Mouse (Mus musculus) forebrain, embryonic 10.5 days (tissue): Measurements from ENCODE around the gene Socs7. TPM values are rescaled to one million over a fixed set of nuclear protein-coding genes. Genes with fewer than 3 reads are reported as not detected.
"Not testable (repeated sequence)": the region's sequence is repeated elsewhere in the genome, so short reads cannot be mapped to it uniquely, and the experiment has no call there.

Experiments used
- DNase-seq: peaks from one replicate; pipeline ENCODE4 v3.0.0-alpha.2; 2017; ENCODE audit warnings: low spot score; ENCODE audit errors: extremely low spot score
- H3K27ac ChIP-seq: fragments of 300-500 bp; sonication (generic); 2 replicates; pipeline ENCODE4 v1.5.1; 2016; ENCODE audit warnings: mild to moderate bottlenecking
- H3K27me3 ChIP-seq: fragments of 300-500 bp; sonication (generic); 2 replicates; pipeline ENCODE4 v1.6.1; 2016; ENCODE audit warnings: mild to moderate bottlenecking; ENCODE audit not compliant: poor library complexity, severe bottlenecking
- H3K36me3 ChIP-seq: fragments of 300-500 bp; sonication (generic); replicated peaks from 2 replicates; pipeline ENCODE4 v1.6.1; 2016; ENCODE audit warnings: mild to moderate bottlenecking, moderate library complexity
- H3K4me1 ChIP-seq: fragments of 300-500 bp; sonication (generic); 2 replicates; pipeline ENCODE4 v1.6.1; 2016
- H3K4me3 ChIP-seq: fragments of 300-500 bp; sonication (generic); 2 replicates; pipeline ENCODE4 v1.5.1; 2016; ENCODE audit warnings: mild to moderate bottlenecking, moderate library complexity
- H3K9me3 ChIP-seq: fragments of 300-500 bp; sonication (generic); 2 replicates; pipeline ENCODE4 v1.6.1; 2016; ENCODE audit warnings: mild to moderate bottlenecking, moderate library complexity
- WGBS: fragments of 180-500 bp; shearing (Covaris S2); methylation state at CpG from one replicate; pipeline ENCODE4 v1.1.7; 2016; 5-methylcytosine and 5-hydroxymethylcytosine counted together
- polyA plus RNA-seq: library from polyadenylated mRNA; unstranded; fragments of >200 nt; fragmentation: Nextera tagmentation; extraction: Ambion mirVana; gene quantifications from 2 replicates; pipeline ENCODE4 v1.2.1, GENCODE M21; 2016

The Socs7 gene
- polyA plus RNA-seq, 1 experiment from 2014 or later, result 4.2 TPM

- peak overlapping the region; percentile 48 for H3K27ac ChIP-seq
- no peaks in the 10 kb centered on the region for H3K36me3 ChIP-seq
- no peaks in the 10 kb centered on the region for H3K9me3 ChIP-seq
- H3K4me3 ChIP-seq, result peak overlapping the region; percentile 11; the same call in 1 of the 2 replicates
- DNase-seq, result peak; percentile 36
- WGBS, result 14% methylated on average over 2 of the region's 2 CpGs
- H3K4me1 ChIP-seq, result peaks cover 32% of the 10 kb centered on the region
- H3K27me3 ChIP-seq, result peaks cover 12% of the 10 kb centered on the region; the same call in 1 of the 2 replicates
Measured at GRCm38 (mm10) chr11:97350035-97350434, 12.3 kb upstream of the Socs7 start.

GRCm38 (mm10) chr11:97352027-97352684, 10.2 kb upstream of the Socs7 start, which contains the start of gene Gpr179:
Gene Gpr179 (minus strand): TSS chr11:97352077.
- peak within 1 kb of the TSS; percentile 17; the same call in 1 of the 2 replicates for H3K27ac ChIP-seq

GRCm38 (mm10) chr11:97352935-97353597, 9.3 kb upstream of the Socs7 start:
- 84% methylated on average over 4 of the region's 4 CpGs for WGBS
- H3K27me3 ChIP-seq, result peaks cover 12% of the 10 kb centered on the region; the same call in 1 of the 2 replicates
- H3K36me3 ChIP-seq, result no peaks in the 10 kb centered on the region
- H3K27ac ChIP-seq, result no peak overlapping the region
- H3K9me3 ChIP-seq, result no peaks in the 10 kb centered on the region
- H3K4me3 ChIP-seq, result no peak overlapping the region
- H3K4me1 ChIP-seq, result peaks cover 32% of the 10 kb centered on the region
- DNase-seq, result no peak

More at GRCm38 (mm10) chr11:97352027-97352684, 10.2 kb upstream of the Socs7 start, which contains the start of gene Gpr179:
- H3K36me3 ChIP-seq, result no peaks in the 10 kb centered on the region
- no peaks in the 10 kb centered on the region for H3K9me3 ChIP-seq
- peaks cover 12% of the 10 kb centered on the region; the same call in 1 of the 2 replicates for H3K27me3 ChIP-seq
- DNase-seq, result no peak
- peaks cover 32% of the 10 kb centered on the region for H3K4me1 ChIP-seq
- no peak within 1 kb of the TSS for H3K4me3 ChIP-seq
- WGBS, result 68% methylated on average over 3 of the region's 3 CpGs

- Histone ChIP-seq H3K4me3 (no peak overlapping the region), H3K36me3 (no peaks in the 10 kb centered on the region), H3K27ac (no peak overlapping the region), H3K9me3 (no peaks in the 10 kb centered on the region), H3K4me1 (peaks cover 29% of the 10 kb centered on the region), H3K27me3 (peaks cover 12% of the 10 kb centered on the region; the same call in 1 of the 2 replicates)
- DNase-seq, result no peak
- 84% methylated on average over 2 of the region's 2 CpGs for WGBS
Measured at GRCm38 (mm10) chr11:97354646-97355045, 7.7 kb upstream of the Socs7 start.

GRCm38 (mm10) chr11:97355247-97355646, 7.1 kb upstream of the Socs7 start:
- no peaks in the 10 kb centered on the region for H3K36me3 ChIP-seq

GRCm38 (mm10) chr11:97357663-97358062, 4.7 kb upstream of the Socs7 start:
- WGBS, result 13% methylated on average over 4 of the region's 6 CpGs
- not testable (repeated sequence) for H3K27ac ChIP-seq, H3K4me1 ChIP-seq, H3K36me3 ChIP-seq, H3K4me3 ChIP-seq, H3K27me3 ChIP-seq, H3K9me3 ChIP-seq
- peak; percentile 56 for DNase-seq

More at GRCm38 (mm10) chr11:97355247-97355646, 7.1 kb upstream of the Socs7 start:
- Histone ChIP-seq H3K4me1 (peaks cover 23% of the 10 kb centered on the region), H3K27me3 (peaks cover 12% of the 10 kb centered on the region; the same call in 1 of the 2 replicates), H3K27ac (no peak overlapping the region), H3K4me3 (no peak overlapping the region), H3K9me3 (no peaks in the 10 kb centered on the region)
- no peak for DNase-seq
- 94% methylated on average over 7 of the region's 7 CpGs for WGBS

- under 1% methylated on average over 38 of the region's 39 CpGs for WGBS
- DNase-seq, result no peak
Measured at GRCm38 (mm10) chr11:97362649-97362942, 245 bp downstream of the Socs7 start.

GRCm38 (mm10) chr11:97362943-97363643, 742 bp downstream of the Socs7 start:
- DNase-seq, result peak; percentile 51
- no peaks in the 10 kb centered on the region for H3K9me3 ChIP-seq
- peak overlapping the region; percentile 94 for H3K27ac ChIP-seq
- H3K36me3 ChIP-seq, result peaks cover 8% of the 10 kb centered on the region
- H3K4me3 ChIP-seq, result peak overlapping the region; percentile 100
- peaks cover 34% of the 10 kb centered on the region for H3K4me1 ChIP-seq
- H3K27me3 ChIP-seq, result no peaks in the 10 kb centered on the region
- WGBS, result under 1% methylated on average over 49 of the region's 49 CpGs

More at GRCm38 (mm10) chr11:97362649-97362942, 245 bp downstream of the Socs7 start:
- Histone ChIP-seq H3K27ac (peak overlapping the region; percentile 94), H3K4me3 (peak overlapping the region; percentile 100), H3K27me3 (no peaks in the 10 kb centered on the region), H3K36me3 (peaks cover 4% of the 10 kb centered on the region; the same call in 1 of the 2 replicates), H3K9me3 (no peaks in the 10 kb centered on the region), H3K4me1 (peaks cover 34% of the 10 kb centered on the region)

- peak overlapping the region; percentile 100 for H3K4me3 ChIP-seq
- no peak overlapping the region for H3K27ac ChIP-seq
- peaks cover 11% of the 10 kb centered on the region for H3K36me3 ChIP-seq
- peaks cover 34% of the 10 kb centered on the region for H3K4me1 ChIP-seq
- H3K9me3 ChIP-seq, result no peaks in the 10 kb centered on the region
- peak; percentile 25 for DNase-seq
- 2% methylated on average over 7 of the region's 7 CpGs for WGBS
- H3K27me3 ChIP-seq, result no peaks in the 10 kb centered on the region
Measured at GRCm38 (mm10) chr11:97363644-97363995, 1.3 kb downstream of the Socs7 start.

- no peak for DNase-seq
- no peaks in the 10 kb centered on the region for H3K27me3 ChIP-seq
- no peak overlapping the region for H3K27ac ChIP-seq
- H3K4me1 ChIP-seq, result peaks cover 34% of the 10 kb centered on the region
- WGBS, result 69% methylated on average over 1 of the region's 1 CpGs
- H3K9me3 ChIP-seq, result no peaks in the 10 kb centered on the region
- H3K4me3 ChIP-seq, result peak overlapping the region; percentile 100; the same call in 1 of the 2 replicates
- H3K36me3 ChIP-seq, result peaks cover 12% of the 10 kb centered on the region
Measured at GRCm38 (mm10) chr11:97365556-97365955, 3.2 kb downstream of the Socs7 start.

GRCm38 (mm10) chr11:97368501-97368900, 6.2 kb downstream of the Socs7 start:
- Histone ChIP-seq H3K27ac (no peak overlapping the region), H3K36me3 (peaks cover 18% of the 10 kb centered on the region), H3K27me3 (no peaks in the 10 kb centered on the region), H3K4me3 (no peak overlapping the region), H3K4me1 (peaks cover 28% of the 10 kb centered on the region), H3K9me3 (no peaks in the 10 kb centered on the region)
- DNase-seq, result no peak
- WGBS, result 92% methylated on average over 5 of the region's 5 CpGs

GRCm38 (mm10) chr11:97370329-97371091, 8.2 kb downstream of the Socs7 start:
- no peak for DNase-seq
- Histone ChIP-seq H3K27ac (no peak overlapping the region), H3K36me3 (peaks cover 35% of the 10 kb centered on the region), H3K4me1 (peaks cover 8% of the 10 kb centered on the region), H3K4me3 (no peak overlapping the region), H3K27me3 (no peaks in the 10 kb centered on the region), H3K9me3 (no peaks in the 10 kb centered on the region)
- 89% methylated on average over 7 of the region's 7 CpGs for WGBS
